Mouse (Mus musculus): Measurements from ENCODE around the gene Mta1. TPM values are rescaled to one million over a fixed set of nuclear protein-coding genes. Genes with fewer than 3 reads are reported as not detected.

Mta1 gene
- polyA plus RNA-seq, 1 experiment: 163 TPM

DNA sequence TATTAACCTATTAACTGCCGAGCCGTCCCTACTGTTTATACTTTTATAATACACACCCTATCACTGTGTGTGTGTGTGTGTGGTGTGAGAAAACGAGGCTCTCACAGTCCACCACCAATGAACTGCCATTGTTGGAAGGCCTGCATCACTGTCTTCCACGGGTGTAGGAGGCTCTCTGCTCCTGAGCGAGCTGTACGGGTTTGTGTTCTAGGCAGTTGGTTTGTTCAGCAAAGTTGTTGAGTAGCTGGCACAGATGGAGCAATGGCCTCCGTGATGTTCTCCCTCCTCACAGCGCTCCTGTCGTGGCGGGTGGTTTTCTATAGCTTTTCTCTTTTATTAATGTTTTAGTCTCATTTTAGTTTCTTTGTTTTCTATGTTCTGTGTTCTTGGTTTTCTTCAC, 11.7 kb downstream of the Mta1 start:
- no peak for DNase-seq
- Histone ChIP-seq H3K27ac (ENCODE audit: control insufficient read depth, insufficient read depth, low read length) (no peak overlapping the region), H3K4me3 (ENCODE audit: control insufficient read depth, insufficient read depth, low read length) (no peak overlapping the region), H3K27me3 (ENCODE audit: control insufficient read depth, insufficient read depth, low read length) (no peaks in the 10 kb centered on the region), H3K4me1 (replicated peaks; ENCODE audit: control insufficient read depth, insufficient read depth, low read length) (peaks cover 8% of the 10 kb centered on the region), H3K36me3 (ENCODE audit: control insufficient read depth, insufficient read depth, low read length) (no peaks in the 10 kb centered on the region; the same call in 1 of the 2 replicates)
- TF ChIP-seq CTCF (IDR thresholded peaks at IDR 0.05; ENCODE audit: borderline replicate concordance, control insufficient read depth, extremely low read depth, insufficient read depth, low read length, poor library complexity): no peak
- TF ChIP-seq POLR2A (IDR thresholded peaks at IDR 0.05; ENCODE audit: control insufficient read depth, extremely low read depth, insufficient read depth, low read length, poor library complexity): no peak
- WGBS: 92% methylated on average over 10 of the region's 10 CpGs

DNA sequence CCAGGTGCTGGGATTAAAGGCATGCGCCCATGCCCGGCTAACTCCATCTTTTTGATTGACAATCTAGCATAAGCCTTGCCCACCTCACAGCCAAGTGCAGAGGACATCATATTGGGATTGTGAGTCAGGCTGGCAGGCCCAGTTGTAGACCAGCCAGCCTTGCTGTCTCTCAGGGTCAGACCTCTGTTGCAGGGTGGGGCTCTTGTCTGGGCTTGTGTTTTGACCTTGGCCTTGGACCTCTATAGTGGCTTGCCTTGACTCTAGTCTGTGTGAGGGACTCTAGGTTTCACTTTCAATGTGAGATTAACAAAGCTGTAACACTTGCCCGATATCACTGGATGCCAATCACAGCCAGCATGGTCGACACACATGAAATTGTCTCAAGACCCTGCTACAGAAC, 16.1 kb downstream of the Mta1 start:
- Histone ChIP-seq H3K36me3 (ENCODE audit: control insufficient read depth, insufficient read depth, low read length) (peaks cover 12% of the 10 kb centered on the region; the same call in 1 of the 2 replicates), H3K4me3 (ENCODE audit: control insufficient read depth, insufficient read depth, low read length) (no peak overlapping the region), H3K27ac (ENCODE audit: control insufficient read depth, insufficient read depth, low read length) (no peak overlapping the region), H3K4me1 (replicated peaks; ENCODE audit: control insufficient read depth, insufficient read depth, low read length) (no peaks in the 10 kb centered on the region; the same call in 1 of the 2 replicates), H3K27me3 (ENCODE audit: control insufficient read depth, insufficient read depth, low read length) (no peaks in the 10 kb centered on the region)
- no peak for DNase-seq
- TF ChIP-seq POLR2A (IDR thresholded peaks at IDR 0.05; ENCODE audit: control insufficient read depth, extremely low read depth, insufficient read depth, low read length, poor library complexity) (no peak), CTCF (IDR thresholded peaks at IDR 0.05; ENCODE audit: borderline replicate concordance, control insufficient read depth, extremely low read depth, insufficient read depth, low read length, poor library complexity) (no peak)
- WGBS: 97% methylated on average over 4 of the region's 4 CpGs

DNA sequence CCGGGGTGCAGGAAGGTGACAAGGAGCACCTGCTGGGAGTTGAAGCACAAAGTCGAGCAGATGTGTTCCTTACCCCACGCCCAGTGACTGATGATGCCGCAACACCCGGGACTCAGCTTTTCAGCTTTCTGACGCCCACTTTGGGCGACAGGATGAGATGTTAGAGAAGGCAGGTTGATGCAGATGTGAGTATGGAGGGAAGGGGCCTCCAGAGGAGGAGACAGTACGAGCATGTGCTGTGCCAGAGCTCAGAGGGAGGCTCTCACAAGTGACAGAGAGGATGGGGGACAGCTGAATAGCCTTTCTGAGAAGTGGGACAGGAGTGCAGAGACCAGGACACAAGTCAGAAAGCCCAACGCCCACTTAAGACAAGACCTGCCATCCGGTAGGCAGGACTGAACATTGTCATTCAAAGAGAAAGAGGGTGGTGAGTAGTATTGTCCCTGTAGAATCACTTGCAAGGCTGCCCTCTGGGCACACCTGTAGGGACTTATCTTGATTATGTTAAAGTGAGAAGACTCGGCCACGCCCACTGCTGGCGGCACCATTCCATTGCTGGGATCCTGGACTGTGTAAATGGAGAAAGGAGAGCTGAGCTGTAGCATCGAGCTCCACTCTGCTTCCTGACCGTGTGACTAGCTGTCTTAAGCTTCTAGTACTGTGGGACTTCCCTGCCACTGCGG, 16.9 kb downstream of the Mta1 start:
- Histone ChIP-seq H3K4me3 (ENCODE audit: control insufficient read depth, insufficient read depth, low read length) (no peak overlapping the region), H3K36me3 (ENCODE audit: control insufficient read depth, insufficient read depth, low read length) (peaks cover 12% of the 10 kb centered on the region; the same call in 1 of the 2 replicates), H3K27ac (ENCODE audit: control insufficient read depth, insufficient read depth, low read length) (no peak overlapping the region), H3K27me3 (ENCODE audit: control insufficient read depth, insufficient read depth, low read length) (no peaks in the 10 kb centered on the region), H3K4me1 (replicated peaks; ENCODE audit: control insufficient read depth, insufficient read depth, low read length) (no peaks in the 10 kb centered on the region; the same call in 1 of the 2 replicates)
- no peak for DNase-seq
- 89% methylated on average over 16 of the region's 16 CpGs for WGBS
- TF ChIP-seq POLR2A (IDR thresholded peaks at IDR 0.05; ENCODE audit: control insufficient read depth, extremely low read depth, insufficient read depth, low read length, poor library complexity): no peak
- no peak for TF ChIP-seq CTCF (IDR thresholded peaks at IDR 0.05; ENCODE audit: borderline replicate concordance, control insufficient read depth, extremely low read depth, insufficient read depth, low read length, poor library complexity)

DNA sequence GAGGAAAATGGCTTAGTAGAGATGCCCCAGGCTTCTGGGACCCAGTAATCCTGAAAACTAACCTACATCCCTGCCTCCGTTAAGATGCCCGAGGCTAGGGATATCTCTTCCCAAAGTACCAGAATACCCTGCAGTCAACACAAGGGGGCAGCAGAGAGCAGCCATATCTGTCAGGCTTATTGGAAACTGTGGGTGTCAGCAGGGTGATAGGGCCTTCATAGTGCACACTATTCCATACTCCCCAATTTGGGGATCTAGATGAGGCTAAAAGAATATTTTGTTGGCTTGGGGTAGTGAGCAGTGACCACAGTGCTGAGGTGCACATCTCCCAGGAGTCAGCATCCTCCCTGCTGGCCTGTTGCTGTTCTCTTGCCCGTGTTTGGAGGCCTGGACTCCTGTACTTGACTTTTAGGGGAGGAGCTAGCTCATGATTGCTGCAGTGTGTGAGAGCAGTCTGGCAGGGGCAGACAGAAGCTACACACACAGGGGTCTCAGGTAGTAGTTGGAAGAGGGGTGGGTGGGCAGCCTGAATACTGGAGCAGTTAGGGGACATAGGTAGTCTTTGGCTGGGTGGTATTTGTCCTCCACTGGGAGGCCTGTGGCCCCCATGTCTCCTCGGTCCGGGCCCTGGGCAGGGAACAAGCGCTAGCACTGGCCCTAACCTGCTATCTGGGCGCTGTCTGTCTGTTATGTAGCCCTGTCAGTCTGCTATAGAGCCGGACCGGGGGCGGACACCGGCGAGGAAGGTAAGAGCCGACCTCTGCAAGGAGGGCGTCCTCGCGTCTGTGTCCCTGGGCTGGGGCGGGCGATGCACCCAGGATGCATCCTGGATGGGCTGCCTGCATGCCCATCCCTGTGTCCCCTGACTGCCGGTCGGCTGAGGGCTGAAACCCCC, 21.7 kb downstream of the Mta1 start:
- peaks cover 42% of the 10 kb centered on the region for H3K36me3 ChIP-seq (ENCODE audit: control insufficient read depth, insufficient read depth, low read length)
- DNase-seq: peak; percentile 72
- H3K27me3 ChIP-seq (ENCODE audit: control insufficient read depth, insufficient read depth, low read length): no peaks in the 10 kb centered on the region
- TF ChIP-seq CTCF (IDR thresholded peaks at IDR 0.05; ENCODE audit: borderline replicate concordance, control insufficient read depth, extremely low read depth, insufficient read depth, low read length, poor library complexity) (peak; percentile 28; the same call in 1 of the 2 replicates), POLR2A (IDR thresholded peaks at IDR 0.05; ENCODE audit: control insufficient read depth, extremely low read depth, insufficient read depth, low read length, poor library complexity) (no peak)
- no peak overlapping the region for H3K27ac ChIP-seq (ENCODE audit: control insufficient read depth, insufficient read depth, low read length)
- H3K4me3 ChIP-seq (ENCODE audit: control insufficient read depth, insufficient read depth, low read length): no peak overlapping the region
- WGBS: 92% methylated on average over 20 of the region's 20 CpGs
- no peaks in the 10 kb centered on the region; the same call in 1 of the 2 replicates for H3K4me1 ChIP-seq (replicated peaks; ENCODE audit: control insufficient read depth, insufficient read depth, low read length)

DNA sequence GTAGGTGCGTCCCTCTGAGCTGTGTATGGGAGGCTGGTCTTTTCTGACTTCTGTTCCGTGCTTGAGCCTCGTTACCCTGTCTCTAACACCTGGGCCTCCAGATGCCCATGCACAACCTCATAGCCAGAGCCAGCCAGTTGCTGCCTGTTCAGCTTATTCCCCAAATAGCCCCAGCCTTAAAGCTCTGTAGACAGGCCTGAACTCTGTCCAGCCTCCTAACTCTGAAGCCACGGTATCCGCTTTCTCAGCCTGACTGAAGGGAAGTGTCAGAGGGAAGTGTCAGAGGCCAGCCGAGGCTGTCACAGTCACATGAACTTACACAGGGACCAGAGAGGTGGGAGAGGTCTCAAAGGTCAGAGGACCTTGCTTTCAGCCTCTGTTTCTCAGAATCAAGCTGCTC, 26.6 kb downstream of the Mta1 start:
- peaks cover 9% of the 10 kb centered on the region for H3K4me1 ChIP-seq (replicated peaks; ENCODE audit: control insufficient read depth, insufficient read depth, low read length)
- no peak for DNase-seq
- no peak for TF ChIP-seq POLR2A (IDR thresholded peaks at IDR 0.05; ENCODE audit: control insufficient read depth, extremely low read depth, insufficient read depth, low read length, poor library complexity)
- TF ChIP-seq CTCF (IDR thresholded peaks at IDR 0.05; ENCODE audit: borderline replicate concordance, control insufficient read depth, extremely low read depth, insufficient read depth, low read length, poor library complexity): no peak
- no peak overlapping the region for H3K4me3 ChIP-seq (ENCODE audit: control insufficient read depth, insufficient read depth, low read length)
- H3K27me3 ChIP-seq (ENCODE audit: control insufficient read depth, insufficient read depth, low read length): no peaks in the 10 kb centered on the region
- peaks cover 75% of the 10 kb centered on the region for H3K36me3 ChIP-seq (ENCODE audit: control insufficient read depth, insufficient read depth, low read length)
- 85% methylated on average over 6 of the region's 6 CpGs for WGBS
- H3K27ac ChIP-seq (ENCODE audit: control insufficient read depth, insufficient read depth, low read length): no peak overlapping the region

DNA sequence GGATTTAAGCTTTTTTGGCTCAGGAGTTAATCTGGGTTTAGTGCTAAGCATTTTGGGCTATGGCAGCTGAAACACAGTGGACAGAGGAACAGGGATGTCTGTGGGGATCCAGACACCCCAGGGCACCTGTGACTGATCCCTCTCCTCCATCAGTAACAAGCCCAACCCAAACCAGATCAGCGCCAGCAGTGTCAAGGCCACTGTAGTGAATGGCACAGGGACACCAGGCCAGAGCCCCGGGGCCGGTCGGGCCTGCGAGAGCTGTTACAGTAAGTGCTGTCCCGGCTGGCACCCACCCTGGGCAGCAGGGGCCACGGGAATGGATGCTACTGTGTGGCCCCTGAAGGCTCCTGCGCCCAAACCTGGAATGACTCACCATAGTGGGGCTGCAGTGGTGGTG, 32.7 kb downstream of the Mta1 start:
- TF ChIP-seq POLR2A (IDR thresholded peaks at IDR 0.05; ENCODE audit: control insufficient read depth, extremely low read depth, insufficient read depth, low read length, poor library complexity) (no peak), CTCF (IDR thresholded peaks at IDR 0.05; ENCODE audit: borderline replicate concordance, control insufficient read depth, extremely low read depth, insufficient read depth, low read length, poor library complexity) (no peak)

More for the DNA sequence above, 32.7 kb downstream of the Mta1 start:
- Histone ChIP-seq H3K27ac (ENCODE audit: control insufficient read depth, insufficient read depth, low read length) (no peak overlapping the region), H3K4me1 (replicated peaks; ENCODE audit: control insufficient read depth, insufficient read depth, low read length) (peaks cover 9% of the 10 kb centered on the region), H3K4me3 (ENCODE audit: control insufficient read depth, insufficient read depth, low read length) (no peak overlapping the region), H3K27me3 (ENCODE audit: control insufficient read depth, insufficient read depth, low read length) (no peaks in the 10 kb centered on the region), H3K36me3 (ENCODE audit: control insufficient read depth, insufficient read depth, low read length) (peaks cover 77% of the 10 kb centered on the region)
- 98% methylated on average over 8 of the region's 8 CpGs for WGBS
- DNase-seq: no peak
